Mouse (Mus musculus) liver, embryonic 14.5 days (tissue): ENCODE results near the gene Ccdc102a. TPM values are rescaled to one million over a fixed set of nuclear protein-coding genes. Genes with fewer than 3 reads are reported as not detected.

ENCODE experiments used
- ATAC-seq: fragments of 200-750 bp; cut with Nextera tagmentation; 2 replicates; pipeline ENCODE4 v1.8.0; 2017; ENCODE audit warnings: moderate number of reproducible peaks, mild to moderate bottlenecking, moderate library complexity; ENCODE audit not compliant: insufficient read depth
- DNase-seq, 3 experiments: peaks; one replicate each; pipeline ENCODE4 v3.0.0-alpha.2; 2012 to 2013; ENCODE audit warnings: low read depth in 3 of 3, low spot score in 3 of 3
- H3K27ac ChIP-seq: fragments of 300-500 bp; sonication (generic); 2 replicates; pipeline ENCODE4 v1.5.1; 2014; ENCODE audit warnings: moderate library complexity, mild to moderate bottlenecking, control low read depth, inconsistent platforms
- H3K27me3 ChIP-seq: fragments of 300-500 bp; sonication (generic); 2 replicates; pipeline ENCODE4 v1.6.1; 2014; ENCODE audit warnings: mild to moderate bottlenecking, low read length, moderate library complexity; ENCODE audit not compliant: control insufficient read depth, insufficient read depth
- H3K36me3 ChIP-seq: fragments of 300-500 bp; sonication (generic); replicated peaks from 2 replicates; pipeline ENCODE4 v1.6.1; 2014; ENCODE audit warnings: low read depth; ENCODE audit not compliant: control insufficient read depth, insufficient read depth
- H3K4me1 ChIP-seq, 2 experiments: fragments of 200-500 bp in 1 of 2; fragments of 300-500 bp in 1 of 2; sonication (generic) in 1 of 2; replicated peaks; 2 replicates each; pipeline ENCODE4 v1.6.1; 2012 to 2014; ENCODE audit warnings: antibody characterized with exemption in 1 of 2, inconsistent platforms in 1 of 2, low read length in 1 of 2; ENCODE audit not compliant: control insufficient read depth in 2 of 2, insufficient read depth in 2 of 2
- H3K4me2 ChIP-seq: fragments of 300-500 bp; sonication (generic); 2 replicates; pipeline ENCODE4 v1.6.1; 2014; ENCODE audit warnings: low read depth, mild to moderate bottlenecking, control low read depth, moderate library complexity
- H3K4me3 ChIP-seq, 2 experiments: fragments of 200-500 bp in 1 of 2; fragments of 300-500 bp in 1 of 2; sonication (generic) in 1 of 2; 2 replicates each; pipeline ENCODE4 v1.5.1; 2012 to 2014; ENCODE audit warnings: low read depth in 2 of 2, low read length in 2 of 2, mild to moderate bottlenecking in 2 of 2, control low read depth in 1 of 2, inconsistent platforms in 1 of 2, moderate library complexity in 1 of 2; ENCODE audit not compliant: insufficient read depth in 1 of 2
- H3K9ac ChIP-seq: fragments of 300-500 bp; sonication (generic); replicated peaks from 2 replicates; pipeline ENCODE4 v1.6.1; 2014; ENCODE audit warnings: mild to moderate bottlenecking, control low read depth, moderate library complexity
- H3K9me3 ChIP-seq: fragments of 300-500 bp; sonication (generic); 2 replicates; pipeline ENCODE4 v1.6.1; 2016; ENCODE audit warnings: low read length, mixed read lengths; ENCODE audit not compliant: control insufficient read depth
- CTCF ChIP-seq: IDR thresholded peaks from 2 replicates; pipeline ENCODE4 v1.5.1; 2016; ENCODE audit warnings: antibody characterized with exemption, low read depth, control low read depth
- EP300 ChIP-seq: IDR thresholded peaks from 2 replicates; pipeline ENCODE4 v1.6.1; 2016; ENCODE audit warnings: antibody characterized with exemption, low read depth
- WGBS: fragments of 180-500 bp; shearing (Covaris S2); extraction: QIAGEN DNeasy Blood & Tissue Kit; methylation state at CpG from one replicate; pipeline ENCODE4 v1.1.7; 2014; ENCODE audit not compliant: insufficient replicate concordance; 5-methylcytosine and 5-hydroxymethylcytosine counted together
- polyA plus RNA-seq, 2 experiments: library from polyadenylated mRNA; depleted of rRNA in 1 of 2; stranded (reverse) in 1 of 2; unstranded in 1 of 2; fragments of >200 nt; fragmentation: Nextera tagmentation in 1 of 2; extraction: Ambion mirVana in 1 of 2; gene quantifications; 2 replicates each; pipeline versions ENCODE4 v1.2.1 to v1.2.3; 2012 to 2014

Gene Ccdc102a
- polyA plus RNA-seq, 2 experiments: 2.6 to 2.7 TPM

GRCm38 (mm10) chr8:94908847-94909246 is 9.1 kb downstream of the Ccdc102a start:
- peak; percentile 76 to 81 (median 77) for DNase-seq
- H3K9me3 ChIP-seq: no peaks in the 10 kb centered on the region
- no peaks in the 10 kb centered on the region for H3K36me3 ChIP-seq
- no peak overlapping the region for H3K9ac ChIP-seq
- peaks cover 6% of the 10 kb centered on the region; the same call in 1 of the 2 replicates for H3K27me3 ChIP-seq
- H3K4me2 ChIP-seq: no peak overlapping the region
- TF ChIP-seq CTCF (peak; percentile 98), EP300 (0 out of 2 replicates have a peak, but pooled peaks have one; percentile 28)
- H3K27ac ChIP-seq: no peak overlapping the region
- peaks cover 0 to 3% of the 10 kb centered on the region in 2 experiments; a peak in 3 of 4 replicates for H3K4me1 ChIP-seq
- peak; percentile 75 for ATAC-seq
- H3K4me3 ChIP-seq: no peak overlapping the region
- WGBS: 9% methylated on average over 4 of the region's 4 CpGs

GRCm38 (mm10) chr8:94907591-94908300 is 10.2 kb downstream of the Ccdc102a start:
- no peaks in the 10 kb centered on the region for H3K9me3 ChIP-seq
- H3K4me2 ChIP-seq: no peak overlapping the region
- H3K4me3 ChIP-seq: no peak overlapping the region
- no peak overlapping the region for H3K27ac ChIP-seq
- no peaks in the 10 kb centered on the region for H3K36me3 ChIP-seq
- DNase-seq (no peak), ATAC-seq (no peak)
- WGBS: 84% methylated on average over 18 of the region's 18 CpGs
- H3K27me3 ChIP-seq: peaks cover 1% of the 10 kb centered on the region; the same call in 1 of the 2 replicates
- H3K9ac ChIP-seq: no peak overlapping the region
- TF ChIP-seq CTCF (no peak), EP300 (no peak)
- peaks cover 0 to 3% of the 10 kb centered on the region in 2 experiments; a peak in 3 of 4 replicates for H3K4me1 ChIP-seq

- ATAC-seq (no peak), DNase-seq (no peak)
- Histone ChIP-seq H3K9me3 (no peaks in the 10 kb centered on the region), H3K9ac (no peak overlapping the region), H3K27ac (no peak overlapping the region), H3K27me3 (no peaks in the 10 kb centered on the region), H3K4me2 (no peak overlapping the region), H3K4me1 (peaks cover 25 to 26% of the 10 kb centered on the region in 2 experiments), H3K36me3 (no peaks in the 10 kb centered on the region), H3K4me3 (no peak overlapping the region)
- TF ChIP-seq EP300 (no peak), CTCF (no peak)
- 86% methylated on average over 12 of the region's 12 CpGs for WGBS
Measured at GRCm38 (mm10) chr8:94904450-94905175, 13.3 kb downstream of the Ccdc102a start.

DNA sequence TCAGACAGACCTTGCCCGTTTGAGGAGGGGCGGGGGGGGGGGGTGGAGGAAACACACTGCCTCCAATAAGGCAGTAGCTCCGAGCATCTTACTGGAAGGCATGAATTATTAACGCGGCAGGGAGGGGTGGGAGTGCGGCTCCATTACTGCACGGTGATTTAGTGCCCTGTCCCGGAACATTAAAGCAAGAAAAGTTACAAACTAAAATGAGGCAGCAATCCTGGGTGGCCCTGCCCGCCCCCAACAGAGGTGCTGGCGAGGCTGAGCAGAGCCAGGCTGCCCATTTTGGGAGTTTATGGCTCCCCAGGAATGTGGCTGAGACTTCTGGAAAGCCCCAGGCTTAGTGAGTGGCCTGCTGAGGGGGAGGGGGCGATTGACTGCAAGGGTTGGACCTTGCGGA is 14.2 kb downstream of the Ccdc102a start:
- H3K9me3 ChIP-seq: no peaks in the 10 kb centered on the region
- peaks cover 29 to 31% of the 10 kb centered on the region in 2 experiments for H3K4me1 ChIP-seq
- WGBS: 82% methylated on average over 12 of the region's 12 CpGs
- no peak overlapping the region for H3K4me3 ChIP-seq
- ATAC-seq (no peak), DNase-seq (no peak)
- no peak for TF ChIP-seq CTCF
- no peak for TF ChIP-seq EP300
- H3K9ac ChIP-seq: no peak overlapping the region
- no peak overlapping the region for H3K27ac ChIP-seq
- no peaks in the 10 kb centered on the region for H3K27me3 ChIP-seq
- no peak overlapping the region for H3K4me2 ChIP-seq
- no peaks in the 10 kb centered on the region for H3K36me3 ChIP-seq

- Histone ChIP-seq H3K27ac (peak overlapping the region; percentile 54), H3K36me3 (no peaks in the 10 kb centered on the region), H3K4me1 (peaks cover 54 to 55% of the 10 kb centered on the region in 2 experiments), H3K4me2 (peak overlapping the region; percentile 98), H3K27me3 (no peaks in the 10 kb centered on the region), H3K9me3 (no peaks in the 10 kb centered on the region), H3K4me3 (peak overlapping the region in 1 of 2 experiments; percentile 17; a peak in 2 of 4 replicates), H3K9ac (peak overlapping the region; percentile 34)
- TF ChIP-seq CTCF (no peak), EP300 (0 out of 2 replicates have a peak, but pooled peaks have one; percentile 8)
- ATAC-seq (peak; percentile 11; the same call in 1 of the 2 replicates), DNase-seq (no peak)
- 14% methylated on average over 5 of the region's 5 CpGs for WGBS
Measured at GRCm38 (mm10) chr8:94901031-94901430, 16.9 kb downstream of the Ccdc102a start.
